Mouse (Mus musculus) heart, adult 10 weeks (tissue): ENCODE results near the gene Kat6b. TPM values are rescaled to one million over a fixed set of nuclear protein-coding genes. Genes with fewer than 3 reads are reported as not detected.

Experiments used
- polyA plus RNA-seq: library from polyadenylated mRNA; stranded (reverse); fragments of 350-450 nt; fragmentation: Illumina TruSeq; extraction: RNeasy Lipid Tissue Mini Kit (QIAGEN cat#74804); gene quantifications from one replicate; pipeline ENCODE4 v1.2.3, GENCODE M21; 2014; ENCODE audit warnings: low read depth, low replicate concordance

The Kat6b gene
- polyA plus RNA-seq = 14.1 TPM

GRCm38 (mm10) chr14:21481231-21481630 lies at the start of gene Kat6b:
Gene Kat6b (plus strand): TSS chr14:21481434.

GRCm38 (mm10) chr14:21714486-21714885 lies 233.3 kb downstream of the Kat6b start, which contains the start of gene Dupd1:
Gene Dupd1 (minus strand): TSS chr14:21714576.

Other genes with a start within 250 kb of the Kat6b start
- not detected for gene Dupd1, start 233.1 kb downstream of the Kat6b start, polyA plus RNA-seq